Mouse (Mus musculus): ENCODE data around the gene Gabrr2. TPM values are rescaled to one million over a fixed set of nuclear protein-coding genes. Genes with fewer than 3 reads are reported as not detected.

Gabrr2 gene
- polyA plus RNA-seq (2016; fragmentation: Nextera tagmentation; extraction: Ambion mirVana) = 0.30 and 0.32 TPM in 2 replicates

DNA sequence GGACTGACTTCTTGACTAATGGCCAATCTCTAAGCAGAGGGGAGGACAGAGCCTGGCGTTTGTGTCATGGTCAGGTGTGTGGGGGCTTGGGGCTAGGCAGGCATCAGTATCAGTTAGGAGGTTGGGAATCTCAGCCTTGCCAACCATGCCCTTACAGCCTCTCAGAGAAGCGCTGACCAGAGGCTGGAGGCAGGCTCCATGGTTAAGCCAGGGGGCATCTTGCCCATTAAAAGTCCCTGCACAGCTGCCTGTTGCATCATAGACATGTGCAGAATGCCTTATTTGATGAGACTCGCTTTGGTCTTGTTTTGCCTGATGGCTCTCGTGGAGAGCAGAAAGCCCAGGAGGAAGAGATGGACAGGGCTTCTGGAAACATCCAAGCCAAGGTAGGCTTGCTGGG, at the start of gene Gabrr2:
Gene Gabrr2 (plus strand): TSS at position 19 of the 400 bp plus-strand sequence.
- no peaks in the 10 kb centered on the region for H3K36me3 ChIP-seq
- H3K4me2 ChIP-seq = no peak within 1 kb of the TSS
- H3K27me3 ChIP-seq = no peaks in the 10 kb centered on the region
- no peak within 1 kb of the TSS for H3K27ac ChIP-seq
- no peaks in the 10 kb centered on the region for H3K9me3 ChIP-seq
- no peak for ATAC-seq (ENCODE audit: insufficient number of reproducible peaks, insufficient read depth, low FRiP score, low TSS enrichment, low read depth)
- no peak within 1 kb of the TSS for H3K4me3 ChIP-seq (replicated peaks)
- WGBS = 84% methylated on average over 4 of the region's 4 CpGs
- peaks cover 4% of the 10 kb centered on the region; the same call in 1 of the 2 replicates for H3K4me1 ChIP-seq (replicated peaks)
- no peak within 1 kb of the TSS for H3K9ac ChIP-seq (replicated peaks)

DNA sequence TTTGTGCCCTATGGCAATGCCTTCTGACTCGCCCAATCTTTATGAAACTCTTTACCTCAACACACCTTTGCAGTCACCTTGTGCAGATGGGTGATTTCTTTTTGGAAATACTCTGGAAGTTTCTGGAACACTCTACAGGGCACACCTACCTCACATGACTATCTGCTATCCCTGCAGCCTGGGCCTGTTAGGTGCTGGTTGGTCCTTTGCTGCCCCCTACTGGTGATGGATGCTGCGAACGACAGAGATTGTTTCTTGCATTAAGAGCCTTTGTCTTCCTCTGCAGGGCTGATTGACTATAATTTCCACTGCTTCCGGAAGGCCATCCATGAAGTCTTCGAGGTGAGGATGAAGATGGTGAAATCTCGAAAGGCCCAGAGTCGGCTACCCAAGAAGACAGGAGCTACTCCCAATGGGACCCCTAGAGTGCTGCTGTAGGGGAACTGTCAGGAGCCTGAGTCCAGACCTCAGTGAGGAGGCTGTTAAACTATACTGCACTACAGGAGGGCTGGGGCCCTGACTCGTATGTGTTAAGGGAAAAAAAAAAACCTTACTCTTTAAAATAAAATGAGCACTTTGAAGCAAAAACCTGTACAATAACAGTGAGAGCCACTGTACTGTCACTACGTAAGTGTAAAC, 44.3 kb upstream of the Gabrr2 start:
- H3K4me2 ChIP-seq = no peak overlapping the region
- no peaks in the 10 kb centered on the region for H3K27me3 ChIP-seq
- no peaks in the 10 kb centered on the region for H3K4me1 ChIP-seq (replicated peaks)
- H3K27ac ChIP-seq = no peak overlapping the region
- peaks cover 4% of the 10 kb centered on the region; the same call in 1 of the 2 replicates for H3K9me3 ChIP-seq
- H3K9ac ChIP-seq (replicated peaks) = no peak overlapping the region
- H3K4me3 ChIP-seq (replicated peaks) = no peak overlapping the region
- ATAC-seq (ENCODE audit: insufficient number of reproducible peaks, insufficient read depth, low FRiP score, low TSS enrichment, low read depth) = peak; percentile 66
- whole genome bisulfite sequencing = 51% methylated on average over 9 of the region's 9 CpGs
- peaks cover 27% of the 10 kb centered on the region for H3K36me3 ChIP-seq

DNA sequence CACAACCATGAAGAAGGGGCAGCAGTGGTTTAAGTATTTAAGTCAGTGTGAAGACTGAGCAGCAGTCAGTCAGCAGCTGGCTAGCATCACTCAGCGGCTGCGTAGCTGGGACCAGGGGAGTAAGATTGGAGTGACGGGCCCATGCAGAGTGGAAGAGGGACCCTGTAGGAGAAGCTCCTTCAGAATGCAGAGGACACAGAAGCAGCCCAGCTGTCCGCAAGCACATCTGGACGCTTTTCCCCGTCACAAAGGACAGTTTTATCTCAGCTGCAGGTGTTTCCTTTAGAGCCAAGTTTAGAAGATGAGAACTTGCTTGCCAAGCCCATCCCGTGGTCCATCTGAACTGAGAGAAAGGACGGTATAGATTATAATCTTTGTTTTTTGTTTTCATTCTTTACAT, 38.4 kb upstream of the Gabrr2 start:
- Histone ChIP-seq H3K4me2 (no peak overlapping the region), H3K4me1 (replicated peaks) (no peaks in the 10 kb centered on the region), H3K27me3 (no peaks in the 10 kb centered on the region), H3K9ac (replicated peaks) (no peak overlapping the region), H3K4me3 (replicated peaks) (no peak overlapping the region), H3K27ac (no peak overlapping the region), H3K9me3 (no peaks in the 10 kb centered on the region), H3K36me3 (peaks cover 20% of the 10 kb centered on the region)
- WGBS = 86% methylated on average over 8 of the region's 8 CpGs
- ATAC-seq (ENCODE audit: insufficient number of reproducible peaks, insufficient read depth, low FRiP score, low TSS enrichment, low read depth) = no peak

DNA sequence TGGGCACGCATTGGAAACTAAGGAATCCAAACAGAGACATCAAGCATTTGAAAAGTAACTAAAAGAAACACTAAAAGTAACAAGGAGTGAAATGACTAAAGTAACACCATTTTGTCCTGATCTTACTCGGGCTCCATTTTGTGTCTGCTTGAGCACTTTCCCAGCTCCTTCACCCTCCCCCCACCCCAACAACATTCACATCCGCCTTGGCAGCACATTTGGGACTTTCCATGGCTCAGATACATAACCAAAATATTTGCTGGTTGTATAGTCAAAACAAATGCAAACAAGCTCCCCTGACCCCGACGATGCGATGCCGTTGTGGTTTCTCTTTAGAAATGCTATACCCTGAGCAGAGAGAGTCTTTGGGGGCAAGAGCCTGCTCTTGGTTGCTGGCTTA, 33.7 kb upstream of the Gabrr2 start:
- Histone ChIP-seq H3K36me3 (peaks cover 15% of the 10 kb centered on the region; the same call in 1 of the 2 replicates), H3K27ac (no peak overlapping the region), H3K9ac (replicated peaks) (no peak overlapping the region), H3K4me1 (replicated peaks) (peaks cover 5% of the 10 kb centered on the region; the same call in 1 of the 2 replicates), H3K4me3 (replicated peaks) (no peak overlapping the region), H3K9me3 (no peaks in the 10 kb centered on the region), H3K4me2 (no peak overlapping the region), H3K27me3 (no peaks in the 10 kb centered on the region)
- 88% methylated on average over 7 of the region's 7 CpGs for WGBS
- ATAC-seq (ENCODE audit: insufficient number of reproducible peaks, insufficient read depth, low FRiP score, low TSS enrichment, low read depth) = no peak

DNA sequence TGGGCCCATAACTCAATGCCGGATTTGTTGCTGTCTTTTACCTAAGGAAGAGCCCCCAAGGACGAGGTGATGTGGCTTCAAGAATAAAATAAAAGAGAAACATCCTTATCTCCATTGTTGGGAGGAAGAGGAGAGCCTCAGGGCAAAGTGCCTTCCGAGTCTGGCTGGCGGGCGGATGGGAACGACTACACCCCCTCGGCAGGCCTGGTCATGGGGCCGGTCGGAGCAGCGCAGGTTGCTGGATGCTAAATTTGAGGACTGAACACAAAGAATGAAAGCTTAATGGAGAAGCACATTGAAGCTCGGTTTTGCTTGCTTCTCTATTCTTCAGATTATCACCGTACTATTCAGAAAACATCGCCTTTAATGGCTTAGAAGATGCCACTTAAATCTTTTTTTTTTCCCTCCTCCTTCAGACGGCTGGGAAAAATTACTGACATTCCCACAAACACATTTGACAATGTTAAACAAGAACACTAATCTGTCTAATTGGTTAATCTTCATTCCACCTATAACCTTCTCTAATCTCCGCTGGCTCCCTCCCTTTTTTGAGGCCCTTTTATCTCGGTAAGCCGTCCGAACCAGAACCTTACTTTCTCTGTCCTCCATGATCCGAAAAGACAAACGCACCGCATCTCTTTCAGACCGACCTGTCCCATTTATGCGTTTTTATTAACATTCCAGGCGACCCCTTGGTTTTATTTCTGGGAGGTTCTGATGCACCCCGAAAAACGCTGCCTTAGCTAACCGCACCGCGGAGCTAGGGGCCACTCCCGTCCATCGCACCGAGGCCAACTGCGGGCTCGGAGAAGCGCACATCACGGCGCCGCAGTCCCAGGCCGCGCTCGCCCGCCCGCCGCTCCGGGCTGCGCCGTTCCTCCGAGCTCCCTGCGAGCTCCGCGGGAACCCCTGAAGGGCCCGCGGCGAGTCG, 32.3 kb upstream of the Gabrr2 start:
- peak; percentile 76 for ATAC-seq (ENCODE audit: insufficient number of reproducible peaks, insufficient read depth, low FRiP score, low TSS enrichment, low read depth)
- 2% methylated on average over 55 of the region's 55 CpGs for WGBS

DNA sequence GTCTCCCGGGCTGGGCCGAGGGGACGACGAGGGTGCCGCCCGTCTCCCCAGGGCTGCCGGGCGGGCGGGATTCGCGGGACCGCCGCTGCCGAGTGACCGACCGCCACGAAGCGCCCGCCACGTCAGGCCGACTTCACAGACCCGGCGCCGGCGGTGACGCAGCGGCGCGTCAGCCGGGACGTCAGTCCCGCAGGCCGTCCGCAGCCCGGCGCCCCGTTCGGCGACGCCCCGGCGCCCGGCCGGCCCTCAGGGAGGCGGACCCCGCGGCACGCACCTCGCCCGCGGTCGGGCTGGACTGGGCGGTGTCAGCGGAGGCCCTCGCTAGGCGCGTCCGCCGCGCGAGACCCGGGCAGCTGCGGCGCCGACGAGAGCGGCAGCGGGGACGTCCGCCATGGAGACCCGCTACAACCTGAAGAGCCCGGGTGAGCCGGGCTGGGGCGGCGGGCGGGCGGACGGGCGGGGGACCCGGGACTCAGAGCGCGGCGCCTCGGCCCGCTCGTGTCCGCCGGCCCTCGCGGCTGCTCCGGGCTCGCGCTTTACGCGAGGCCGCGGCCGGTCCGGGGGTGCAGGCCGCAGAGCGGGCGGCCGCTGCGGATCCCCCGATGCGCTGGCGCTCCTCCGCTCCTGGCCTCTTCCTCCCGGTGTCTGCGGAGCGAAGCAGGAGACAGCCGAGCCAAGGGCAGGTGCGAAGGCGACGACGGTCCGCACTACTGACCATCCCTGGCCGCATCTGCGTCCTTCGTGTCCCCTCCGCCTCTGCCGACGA, 31.4 kb upstream of the Gabrr2 start, which contains the start of gene Ube2j1:
Gene Ube2j1 (plus strand): TSS at position 222 of the 766 bp plus-strand sequence.
- no peaks in the 10 kb centered on the region; the same call in 1 of the 2 replicates for H3K9me3 ChIP-seq
- peaks cover 27% of the 10 kb centered on the region for H3K36me3 ChIP-seq
- no peaks in the 10 kb centered on the region for H3K27me3 ChIP-seq
- peaks cover 5% of the 10 kb centered on the region; the same call in 1 of the 2 replicates for H3K4me1 ChIP-seq (replicated peaks)
- peak within 1 kb of the TSS; percentile 59 for H3K4me2 ChIP-seq
- peak; percentile 94 for ATAC-seq (ENCODE audit: insufficient number of reproducible peaks, insufficient read depth, low FRiP score, low TSS enrichment, low read depth)
- peak within 1 kb of the TSS; percentile 95 for H3K9ac ChIP-seq (replicated peaks)
- peak within 1 kb of the TSS; percentile 79 for H3K4me3 ChIP-seq (replicated peaks)
- peak within 1 kb of the TSS; percentile 94 for H3K27ac ChIP-seq
- under 1% methylated on average over 106 of the region's 123 CpGs for WGBS

More for the DNA sequence above, 32.3 kb upstream of the Gabrr2 start:
- Histone ChIP-seq H3K9ac (replicated peaks) (peak overlapping the region; percentile 95), H3K9me3 (no peaks in the 10 kb centered on the region; the same call in 1 of the 2 replicates), H3K4me1 (replicated peaks) (peaks cover 5% of the 10 kb centered on the region; the same call in 1 of the 2 replicates), H3K27me3 (no peaks in the 10 kb centered on the region), H3K4me2 (peak overlapping the region; percentile 59), H3K27ac (peak overlapping the region; percentile 94), H3K36me3 (peaks cover 21% of the 10 kb centered on the region), H3K4me3 (replicated peaks) (peak overlapping the region; percentile 79)

DNA sequence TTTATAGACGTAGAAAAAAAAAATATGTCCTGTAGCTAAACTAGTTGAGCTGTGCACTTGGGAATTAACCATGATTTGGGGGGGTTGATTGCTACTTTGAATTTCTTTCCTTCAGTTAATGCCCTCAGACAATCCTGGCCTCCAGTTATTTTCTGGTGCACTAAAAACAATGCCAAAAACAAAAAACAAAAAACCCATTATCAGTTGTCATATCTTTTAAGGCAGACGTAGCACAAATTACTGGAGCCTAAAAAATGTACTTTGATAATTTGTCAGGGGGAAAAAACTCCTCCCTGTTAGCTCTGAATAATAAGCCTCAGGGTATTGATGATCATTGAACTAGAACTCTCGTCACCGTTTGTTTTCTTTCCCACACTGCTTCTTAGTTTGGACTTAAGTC, 30.8 kb upstream of the Gabrr2 start:
- Histone ChIP-seq H3K4me1 (replicated peaks) (peaks cover 5% of the 10 kb centered on the region; the same call in 1 of the 2 replicates), H3K36me3 (peaks cover 27% of the 10 kb centered on the region), H3K4me2 (peak overlapping the region; percentile 59), H3K27ac (peak overlapping the region; percentile 94), H3K9me3 (no peaks in the 10 kb centered on the region; the same call in 1 of the 2 replicates), H3K4me3 (replicated peaks) (peak overlapping the region; percentile 79), H3K27me3 (no peaks in the 10 kb centered on the region), H3K9ac (replicated peaks) (peak overlapping the region; percentile 95)
- 21% methylated on average over 4 of the region's 4 CpGs for WGBS
- no peak for ATAC-seq (ENCODE audit: insufficient number of reproducible peaks, insufficient read depth, low FRiP score, low TSS enrichment, low read depth)

DNA sequence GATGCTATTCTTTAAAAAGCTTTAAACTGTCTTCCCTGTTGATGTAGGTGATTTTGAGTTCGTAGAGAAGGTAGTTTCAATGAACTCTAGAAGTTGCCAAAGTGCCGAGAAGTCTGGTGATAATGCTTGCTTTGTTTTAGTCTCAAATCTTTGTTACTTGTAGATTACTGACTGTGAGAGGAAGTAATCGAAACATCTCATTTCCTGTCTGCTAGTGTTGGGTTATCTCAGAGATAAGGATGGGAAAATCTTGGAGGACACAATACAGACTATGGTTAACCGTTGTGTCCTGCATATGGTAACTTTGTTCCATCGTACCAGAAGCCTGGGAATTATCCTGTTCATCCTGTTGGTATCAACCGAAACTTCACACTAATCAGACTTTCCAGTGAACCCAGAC, 29.3 kb upstream of the Gabrr2 start:
- Histone ChIP-seq H3K27me3 (no peaks in the 10 kb centered on the region), H3K9me3 (no peaks in the 10 kb centered on the region; the same call in 1 of the 2 replicates), H3K4me1 (replicated peaks) (peaks cover 5% of the 10 kb centered on the region; the same call in 1 of the 2 replicates), H3K9ac (replicated peaks) (no peak overlapping the region), H3K36me3 (peaks cover 21% of the 10 kb centered on the region), H3K27ac (no peak overlapping the region), H3K4me3 (replicated peaks) (no peak overlapping the region), H3K4me2 (no peak overlapping the region)
- 84% methylated on average over 6 of the region's 6 CpGs for WGBS
- ATAC-seq (ENCODE audit: insufficient number of reproducible peaks, insufficient read depth, low FRiP score, low TSS enrichment, low read depth) = no peak

DNA sequence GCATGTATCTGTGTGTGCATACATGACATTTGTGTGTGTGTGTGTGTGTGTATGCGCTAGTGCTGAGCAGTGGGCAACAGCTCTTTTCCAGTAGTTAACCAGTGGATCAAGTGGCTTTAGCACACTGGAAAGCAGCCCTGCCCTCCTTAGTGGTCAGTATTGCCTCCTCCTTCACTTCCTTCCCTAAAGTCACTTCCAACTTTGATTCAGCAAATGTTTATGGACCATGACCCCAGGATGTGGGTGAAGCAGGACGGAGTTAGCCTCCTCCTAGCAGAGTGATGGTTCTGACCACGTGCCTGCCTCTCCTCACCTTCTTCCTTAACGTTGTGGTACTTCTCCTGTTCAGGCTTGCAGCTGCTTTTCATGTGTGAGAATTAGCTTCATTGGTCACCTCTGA, 23.0 kb upstream of the Gabrr2 start:
- Histone ChIP-seq H3K4me1 (replicated peaks) (no peaks in the 10 kb centered on the region), H3K9ac (replicated peaks) (no peak overlapping the region), H3K27me3 (no peaks in the 10 kb centered on the region), H3K9me3 (no peaks in the 10 kb centered on the region; the same call in 1 of the 2 replicates), H3K36me3 (peaks cover 76% of the 10 kb centered on the region), H3K27ac (no peak overlapping the region), H3K4me2 (no peak overlapping the region), H3K4me3 (replicated peaks) (no peak overlapping the region)
- WGBS = 85% methylated on average over 4 of the region's 4 CpGs
- ATAC-seq (ENCODE audit: insufficient number of reproducible peaks, insufficient read depth, low FRiP score, low TSS enrichment, low read depth) = no peak

DNA sequence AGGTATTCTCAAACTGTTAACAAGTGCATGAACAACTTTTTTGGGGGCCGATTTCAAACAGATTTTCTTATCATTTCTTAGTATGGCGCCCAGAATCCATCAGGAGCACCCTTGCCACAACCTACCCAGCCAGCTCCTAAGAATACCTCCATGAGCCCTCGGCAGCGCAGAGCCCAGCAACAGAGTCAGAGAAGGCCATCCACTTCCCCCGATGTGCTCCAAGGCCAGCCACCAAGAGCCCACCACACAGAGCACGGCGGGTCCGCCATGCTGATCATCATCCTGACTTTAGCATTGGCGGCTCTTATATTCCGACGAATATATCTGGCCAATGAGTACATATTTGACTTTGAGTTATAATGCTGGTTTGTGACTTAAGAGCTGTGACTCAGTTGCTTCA, 13.2 kb upstream of the Gabrr2 start:
- 91% methylated on average over 11 of the region's 11 CpGs for WGBS
- Histone ChIP-seq H3K27me3 (no peaks in the 10 kb centered on the region), H3K9me3 (no peaks in the 10 kb centered on the region), H3K4me1 (replicated peaks) (no peaks in the 10 kb centered on the region), H3K9ac (replicated peaks) (no peak overlapping the region), H3K36me3 (peaks cover 77% of the 10 kb centered on the region), H3K27ac (no peak overlapping the region), H3K4me2 (no peak overlapping the region), H3K4me3 (replicated peaks) (no peak overlapping the region)
- no peak for ATAC-seq (ENCODE audit: insufficient number of reproducible peaks, insufficient read depth, low FRiP score, low TSS enrichment, low read depth)
